Mouse (Mus musculus): ENCODE measurements at regions not wholly inside any gene's neighbourhood (a gene's known extent, or its start where the extent isn't known, plus 50 kb on each side); places are given as distances from the start of the nearest gene placed in this dataset.

- TF ChIP-seq ELF1 (IDR thresholded peaks at IDR 0.05; ENCODE audit: low read depth, low read length) (no peak), NELFE (IDR thresholded peaks at IDR 0.05; ENCODE audit: low read depth, low read length) (no peak), CTCF (IDR thresholded peaks at IDR 0.05 in 2 of 3, conservative IDR thresholded peaks at IDR 0.05 in 1 of 3; ENCODE audit: control insufficient read depth in 1 of 3, insufficient read depth in 1 of 3, low read depth in 2 of 3, low read length in 3 of 3, poor library complexity in 1 of 3, severe bottlenecking in 1 of 3) (no peak), SMC3 (IDR thresholded peaks at IDR 0.05; ENCODE audit: low read depth, low read length) (no peak), EP300 (IDR thresholded peaks at IDR 0.05; ENCODE audit: low read depth in 1 of 2, low read length in 2 of 2) (no peak)
These were observed 174.5 kb downstream of the Enc1 start for GRCm38 (mm10) chr13:97415381-97415780.

All from MEL (cell line).